Mouse (Mus musculus) MEL (cell line): ENCODE measurements around the gene Gm5901.

Source experiments
- CHD1 ChIP-seq: IDR thresholded peaks from 2 replicates; pipeline ENCODE4 v1.6.1; 2012; ENCODE audit warnings: low read depth, mild to moderate bottlenecking, inconsistent platforms, low read length, improper control_type of control experiment
- CTCF ChIP-seq, 3 experiments: IDR thresholded peaks in 2 of 3; conservative IDR thresholded peaks in 1 of 3; 2 replicates each; pipeline ENCODE4 v1.5.1; 2011 to 2012; ENCODE audit warnings: low read length in 3 of 3, low read depth in 2 of 3, mild to moderate bottlenecking in 2 of 3, improper control_type of control experiment in 1 of 3, inconsistent platforms in 1 of 3, mixed read lengths in 1 of 3, moderate library complexity in 1 of 3; ENCODE audit not compliant: control insufficient read depth in 1 of 3, insufficient read depth in 1 of 3, poor library complexity in 1 of 3, severe bottlenecking in 1 of 3
- EP300 ChIP-seq, 2 experiments: IDR thresholded peaks; 2 replicates each; pipeline ENCODE4 v1.6.1; 2011; ENCODE audit warnings: improper control_type of control experiment in 2 of 2, low read length in 2 of 2, low read depth in 1 of 2, mild to moderate bottlenecking in 1 of 2
- GATA1 ChIP-seq: IDR thresholded peaks from 2 replicates; pipeline ENCODE4 v1.6.1; 2011; ENCODE audit warnings: low read depth, low read length, improper control_type of control experiment
- JUND ChIP-seq: IDR thresholded peaks from 2 replicates; pipeline ENCODE4 v1.6.1; 2011; ENCODE audit warnings: low read depth, mild to moderate bottlenecking, improper control_type of control experiment, low read length
- MAFK ChIP-seq: IDR thresholded peaks from 2 replicates; pipeline ENCODE4 v1.6.1; 2011; ENCODE audit warnings: low read depth, mild to moderate bottlenecking, low read length, improper control_type of control experiment, borderline replicate concordance
- POLR2A ChIP-seq, 2 experiments: IDR thresholded peaks; 2 replicates each; pipeline ENCODE4 v1.6.1; 2011 to 2012; ENCODE audit warnings: low read length in 2 of 2, mild to moderate bottlenecking in 2 of 2, control low read depth in 1 of 2, improper control_type of control experiment in 1 of 2, low read depth in 1 of 2, moderate library complexity in 1 of 2; ENCODE audit not compliant: control insufficient read depth in 1 of 2, insufficient read depth in 1 of 2, poor library complexity in 1 of 2
- SIN3A ChIP-seq: IDR thresholded peaks from 2 replicates; pipeline ENCODE4 v1.6.1; 2012; ENCODE audit warnings: low read length, improper control_type of control experiment, inconsistent platforms
- USF1 ChIP-seq: IDR thresholded peaks from 2 replicates; pipeline ENCODE4 v1.6.1; 2014; ENCODE audit warnings: low read depth, mild to moderate bottlenecking, inconsistent platforms, low read length, improper control_type of control experiment, moderate library complexity

DNA sequence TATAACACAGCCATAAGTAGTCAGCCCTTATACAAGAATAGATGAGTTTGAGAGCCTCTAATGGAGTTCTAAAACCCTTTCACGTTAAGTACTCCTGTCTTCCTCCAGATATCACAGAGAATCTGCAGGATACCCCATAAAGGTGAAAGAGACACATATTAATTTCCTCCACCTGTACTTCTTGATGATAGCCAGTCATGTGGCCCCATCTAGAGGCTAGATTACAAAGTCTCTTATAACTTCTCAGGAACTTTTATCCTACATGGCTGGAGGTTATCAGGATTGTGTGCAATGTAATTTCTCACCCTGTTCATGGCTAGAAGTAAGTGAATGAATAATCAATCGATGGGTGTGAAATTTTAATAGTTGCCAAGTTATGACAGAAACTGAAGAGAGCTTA lies 49.5 kb upstream of the Gm5901 start:
- no peak for TF ChIP-seq CTCF (IDR thresholded peaks at IDR 0.05 in 2 of 3, conservative IDR thresholded peaks at IDR 0.05 in 1 of 3; ENCODE audit: control insufficient read depth in 1 of 3, insufficient read depth in 1 of 3, low read depth in 2 of 3, low read length in 3 of 3, poor library complexity in 1 of 3, severe bottlenecking in 1 of 3)
- TF ChIP-seq EP300 (IDR thresholded peaks at IDR 0.05; ENCODE audit: low read depth in 1 of 2, low read length in 2 of 2): no peak
- no peak for TF ChIP-seq USF1
- no peak for TF ChIP-seq SIN3A
- TF ChIP-seq GATA1: no peak
- TF ChIP-seq CHD1: no peak
- TF ChIP-seq POLR2A (IDR thresholded peaks at IDR 0.05; ENCODE audit: control insufficient read depth in 1 of 2, insufficient read depth in 1 of 2, low read depth in 1 of 2, low read length in 2 of 2, poor library complexity in 1 of 2): no peak
- TF ChIP-seq MAFK: no peak
- TF ChIP-seq JUND: no peak
